Mouse (Mus musculus) frontal cortex, postnatal 14 days (tissue): ENCODE data around the gene Hyal1.

Source experiments
- DNase-seq, 2 experiments: peaks; one replicate each; pipeline ENCODE4 v3.0.0; 2022; ENCODE audit warnings: low spot score in 2 of 2

Gene Hyal1

GRCm38 (mm10) chr9:107576357-107577107 lies at the start of gene Hyal1:
TSS of gene Hyal1 (plus strand) at chr9:107576927.
- DNase-seq: no peak

- DNase-seq: peak; percentile 89 to 94
These were observed 42.8 kb upstream of the Hyal1 start, which contains the start of gene Tmem115 for GRCm38 (mm10) chr9:107533791-107534407. TSS of gene Tmem115 (plus strand) at chr9:107533945.

GRCm38 (mm10) chr9:107534408-107535202 lies 42.1 kb upstream of the Hyal1 start:
- DNase-seq: no peak

GRCm38 (mm10) chr9:107538231-107538630 lies 38.5 kb upstream of the Hyal1 start:
- DNase-seq: no peak

- no peak for DNase-seq
These were observed 38.0 kb upstream of the Hyal1 start for GRCm38 (mm10) chr9:107538711-107539110.

GRCm38 (mm10) chr9:107539940-107540339 lies 36.8 kb upstream of the Hyal1 start:
- DNase-seq: no peak

GRCm38 (mm10) chr9:107540420-107540819 lies 36.3 kb upstream of the Hyal1 start:
- DNase-seq: no peak

GRCm38 (mm10) chr9:107541005-107541404 lies 35.7 kb upstream of the Hyal1 start:
- DNase-seq: no peak

GRCm38 (mm10) chr9:107541474-107542351 lies 35.0 kb upstream of the Hyal1 start, which contains the start of the genes Cyb561d2 and Nprl2:
TSS of gene Cyb561d2 (minus strand) at chr9:107542193.
TSS of gene Nprl2 (plus strand) at chr9:107542226.
- DNase-seq: peak; percentile 90 to 93

- no peak for DNase-seq
These were observed 34.4 kb upstream of the Hyal1 start for GRCm38 (mm10) chr9:107542352-107542686.

- no peak for DNase-seq
These were observed 34.0 kb upstream of the Hyal1 start for GRCm38 (mm10) chr9:107542721-107543120.

- DNase-seq: no peak
These were observed 33.4 kb upstream of the Hyal1 start for GRCm38 (mm10) chr9:107543299-107543698.

GRCm38 (mm10) chr9:107544196-107544700 lies 32.5 kb upstream of the Hyal1 start:
- DNase-seq: no peak

- DNase-seq: no peak
These were observed 32.0 kb upstream of the Hyal1 start for GRCm38 (mm10) chr9:107544729-107545128.

- no peak for DNase-seq
These were observed 31.5 kb upstream of the Hyal1 start for GRCm38 (mm10) chr9:107545199-107545598.

- peak in 1 of 2 experiments; percentile 70 for DNase-seq
These were observed 31.1 kb upstream of the Hyal1 start for GRCm38 (mm10) chr9:107545602-107546001.

GRCm38 (mm10) chr9:107547026-107547425 lies 29.7 kb upstream of the Hyal1 start, which contains the start of gene Zmynd10:
TSS of gene Zmynd10 (plus strand) at chr9:107547298.
- DNase-seq: peak; percentile 81 to 85

- DNase-seq: no peak
These were observed 28.8 kb upstream of the Hyal1 start for GRCm38 (mm10) chr9:107547957-107548356.

- DNase-seq: no peak
These were observed 27.9 kb upstream of the Hyal1 start for GRCm38 (mm10) chr9:107548820-107549219.

- DNase-seq: no peak
These were observed 27.2 kb upstream of the Hyal1 start for GRCm38 (mm10) chr9:107549297-107550074.
